Mouse (Mus musculus): Measurements from ENCODE around the gene Cd2ap. TPM values are rescaled to one million over a fixed set of nuclear protein-coding genes. Genes with fewer than 3 reads are reported as not detected.

The Cd2ap gene
- total RNA-seq, 2 experiments from 2014 or later, result 60.0 to 68.8 TPM

GRCm38 (mm10) chr17:42860370-42860769, 16.1 kb downstream of the Cd2ap start:
- DNase-seq, result no peak

- DNase-seq, result no peak
Measured at GRCm38 (mm10) chr17:42857506-42857905, 19.0 kb downstream of the Cd2ap start.

DNA sequence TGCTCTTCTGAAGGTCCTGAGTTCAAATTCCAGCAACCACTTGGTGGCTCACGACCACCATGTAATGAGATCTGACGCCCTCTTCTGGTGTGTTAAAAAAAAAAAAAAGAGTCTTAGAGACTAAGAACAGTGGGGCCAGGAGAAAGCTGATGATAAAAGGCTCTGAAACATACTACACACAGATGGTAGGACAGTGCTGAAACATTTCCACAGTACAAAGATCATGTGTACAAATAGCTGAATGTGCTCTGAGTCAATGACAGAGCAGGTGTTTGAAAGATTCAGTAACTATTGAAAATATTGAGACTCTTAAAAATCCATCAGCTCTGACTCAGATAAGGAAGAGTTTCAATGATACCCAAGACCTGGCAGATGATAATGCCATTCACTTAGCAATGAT, 29.4 kb downstream of the Cd2ap start:
- no peak for DNase-seq

GRCm38 (mm10) chr17:42837193-42837592, 39.3 kb downstream of the Cd2ap start:
- DNase-seq, result no peak

- no peak for DNase-seq
Measured at GRCm38 (mm10) chr17:42822787-42823186, 53.7 kb downstream of the Cd2ap start.

DNA sequence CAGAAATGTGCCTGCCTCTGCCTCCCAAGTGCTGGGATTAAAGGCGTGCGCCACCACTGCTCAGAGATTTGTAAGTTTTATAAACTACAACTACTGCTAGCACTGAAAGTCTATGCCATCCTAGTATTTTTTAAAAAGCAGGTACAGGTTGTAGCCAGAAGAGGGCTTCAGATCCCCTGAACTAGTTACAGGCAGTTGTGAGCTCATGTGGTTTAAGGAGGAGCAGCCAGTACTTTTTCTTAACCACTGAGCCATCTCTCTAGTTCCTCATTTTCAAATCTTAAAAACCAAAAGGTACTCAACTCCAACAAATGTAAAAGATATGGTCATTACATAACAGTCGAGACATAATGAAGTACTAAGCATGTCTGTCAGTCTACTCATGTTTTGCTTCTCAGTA, 61.1 kb downstream of the Cd2ap start:
- no peak for DNase-seq

DNA sequence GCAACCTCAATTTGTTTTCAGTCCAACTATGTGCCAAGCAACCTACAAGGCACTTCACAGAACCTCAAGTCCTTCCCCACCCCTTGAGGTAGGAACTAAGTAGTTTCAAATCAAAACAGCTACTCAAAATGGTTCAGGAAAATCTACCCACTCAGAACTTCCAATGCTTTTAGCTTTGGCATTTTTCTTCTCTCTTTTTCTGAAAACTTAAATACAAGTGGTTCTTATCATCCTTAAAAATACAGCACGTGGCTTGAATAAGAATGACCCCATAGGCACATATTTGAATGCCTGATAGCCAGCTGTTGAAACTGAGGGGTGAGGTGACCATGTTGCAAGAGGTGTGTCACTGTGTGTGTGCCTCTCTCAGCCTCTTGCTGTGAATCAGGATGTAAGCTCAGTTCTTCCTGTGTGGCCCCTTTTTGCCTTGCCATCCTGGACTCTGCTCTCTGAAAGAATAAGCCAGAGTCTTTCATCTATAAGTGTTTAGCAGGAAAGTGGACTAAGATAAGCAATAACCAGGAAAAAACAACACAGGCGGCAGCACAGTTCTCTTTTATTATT, 84.0 kb downstream of the Cd2ap start:
- DNase-seq, result no peak

GRCm38 (mm10) chr17:42790787-42791186, 85.7 kb downstream of the Cd2ap start:
- DNase-seq, result no peak

GRCm38 (mm10) chr17:42789723-42790122, 86.7 kb downstream of the Cd2ap start:
- DNase-seq, result no peak

- DNase-seq, result no peak
Measured at GRCm38 (mm10) chr17:42788686-42789453, 87.6 kb downstream of the Cd2ap start.

GRCm38 (mm10) chr17:42782156-42782757, 94.2 kb downstream of the Cd2ap start:
- peak; percentile 76 for DNase-seq

- no peak for DNase-seq
Measured at GRCm38 (mm10) chr17:42753791-42754190, 122.7 kb downstream of the Cd2ap start.

DNA sequence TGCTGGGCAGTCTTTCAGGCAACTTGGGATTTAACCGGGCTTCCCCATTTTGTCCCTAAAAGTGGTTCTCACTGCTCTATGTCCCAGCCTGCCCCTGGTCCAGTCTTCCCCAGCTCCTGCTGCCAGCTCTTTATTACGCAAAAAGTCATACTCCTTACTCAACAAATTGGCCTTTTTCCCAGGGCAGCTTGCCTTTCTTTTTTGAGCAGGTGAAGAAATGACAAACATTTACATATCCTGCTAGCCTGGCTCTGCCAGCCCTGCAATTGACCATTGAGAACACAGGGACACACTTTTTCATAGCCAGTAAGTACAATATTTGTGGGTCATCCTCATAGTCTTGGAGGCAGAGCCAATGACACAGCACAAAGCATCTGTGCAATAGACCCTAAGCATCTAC, 124.3 kb downstream of the Cd2ap start:
- DNase-seq, result peak; percentile 69

DNA sequence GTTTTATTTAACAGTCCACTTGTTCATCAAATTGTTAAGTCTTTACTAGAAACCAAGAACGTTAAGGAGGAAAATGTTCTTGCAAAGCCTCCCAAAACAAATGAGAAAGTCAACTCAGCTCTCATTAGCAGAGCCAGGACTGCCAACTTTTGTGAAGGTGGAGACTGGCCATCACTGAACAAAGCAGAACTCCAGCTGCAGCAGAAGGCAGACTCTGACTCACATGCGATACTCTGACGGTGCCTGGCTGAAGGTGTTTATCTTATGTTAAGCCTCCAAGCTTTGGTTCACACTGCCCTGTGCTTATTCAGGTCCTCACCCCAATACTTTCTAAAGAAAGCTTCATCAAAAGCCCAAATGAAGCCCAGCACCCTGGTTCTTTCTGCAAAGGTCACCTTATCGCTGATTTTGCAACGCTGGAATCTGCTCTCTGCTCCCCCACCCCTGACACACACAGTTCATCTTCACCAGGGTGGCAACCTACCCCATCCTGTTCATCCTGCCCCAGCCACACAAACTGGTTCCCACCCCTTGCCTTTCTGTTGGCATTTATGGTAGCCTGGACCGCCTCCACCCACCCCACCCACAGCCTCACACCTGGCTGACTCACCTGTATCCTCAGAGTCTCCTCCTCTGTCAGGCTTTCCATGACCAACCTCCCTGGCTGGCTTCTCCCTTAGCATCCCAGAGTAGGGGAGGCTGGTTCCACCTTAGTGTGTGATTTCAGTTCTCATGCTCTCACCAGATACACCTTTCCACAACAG, 130.6 kb downstream of the Cd2ap start:
- DNase-seq, result no peak

Other genes starting within 250 kb of the Cd2ap start
- under 1 TPM in 1 of 2 experiments, not detected in 1; 0.21 TPM for gene Adgrf4, start 184.4 kb downstream of the Cd2ap start, total RNA-seq (2021)
- gene Adgrf2, start 134.5 kb downstream of the Cd2ap start, total RNA-seq (2021), result under 1 TPM; 0.09 to 0.18 TPM
- gene Tnfrsf21, start 139.9 kb upstream of the Cd2ap start, total RNA-seq (2021), result 10 to 100 TPM; 12.6 to 14.7 TPM